Mouse (Mus musculus): ENCODE data around the gene Irf1. TPM values are rescaled to one million over a fixed set of nuclear protein-coding genes. Genes with fewer than 3 reads are reported as not detected.
A peak's percentile ranks its signal among the peaks of the same experiment; 100 is the strongest.

Irf1 gene
- polyA plus RNA-seq, 1 experiment = 111 TPM

GRCm38 (mm10) chr11:53759545-53760406 is 10.0 kb upstream of the Irf1 start:
- no peak for TF ChIP-seq CTCF (IDR thresholded peaks at IDR 0.05; ENCODE audit: extremely low read depth, insufficient read depth, insufficient read length, insufficient replicate concordance)
- TF ChIP-seq POLR2A (IDR thresholded peaks at IDR 0.05; ENCODE audit: low read depth, low read length) = no peak
- no peak overlapping the region for H3K4me3 ChIP-seq (ENCODE audit: extremely low read depth, insufficient read depth, insufficient read length)

GRCm38 (mm10) chr11:53761284-53761683 is 8.5 kb upstream of the Irf1 start:
- no peak for TF ChIP-seq CTCF (IDR thresholded peaks at IDR 0.05; ENCODE audit: extremely low read depth, insufficient read depth, insufficient read length, insufficient replicate concordance)
- no peak for TF ChIP-seq POLR2A (IDR thresholded peaks at IDR 0.05; ENCODE audit: low read depth, low read length)
- H3K27ac ChIP-seq (ENCODE audit: insufficient read depth, low read length) = no peak overlapping the region
- peaks cover 10% of the 10 kb centered on the region; the same call in 1 of the 2 replicates for H3K4me1 ChIP-seq (ENCODE audit: control insufficient read depth, insufficient read depth, insufficient read length)
- H3K36me3 ChIP-seq (ENCODE audit: control insufficient read depth, insufficient read depth, low read length) = no peaks in the 10 kb centered on the region
- H3K4me3 ChIP-seq (ENCODE audit: extremely low read depth, insufficient read depth, insufficient read length) = no peak overlapping the region
- no peaks in the 10 kb centered on the region for H3K27me3 ChIP-seq (ENCODE audit: control insufficient read depth, insufficient read depth, low read length)
- 86% methylated on average over 5 of the region's 5 CpGs for WGBS
- DNase-seq (ENCODE audit: low read depth in 1 of 2, low spot score in 2 of 2) = no peak

More at GRCm38 (mm10) chr11:53759545-53760406, 10.0 kb upstream of the Irf1 start:
- Histone ChIP-seq H3K4me1 (ENCODE audit: control insufficient read depth, insufficient read depth, insufficient read length) (peaks cover 9% of the 10 kb centered on the region; the same call in 1 of the 2 replicates), H3K27me3 (ENCODE audit: control insufficient read depth, insufficient read depth, low read length) (no peaks in the 10 kb centered on the region), H3K27ac (ENCODE audit: insufficient read depth, low read length) (peak overlapping the region; percentile 33; the same call in 1 of the 2 replicates), H3K36me3 (ENCODE audit: control insufficient read depth, insufficient read depth, low read length) (no peaks in the 10 kb centered on the region)
- WGBS = 82% methylated on average over 22 of the region's 22 CpGs
- DNase-seq (ENCODE audit: low read depth in 1 of 2, low spot score in 2 of 2) = no peak

GRCm38 (mm10) chr11:53761822-53762221 is 8.0 kb upstream of the Irf1 start:
- no peak for DNase-seq (ENCODE audit: low read depth in 1 of 2, low spot score in 2 of 2)
- Histone ChIP-seq H3K27me3 (ENCODE audit: control insufficient read depth, insufficient read depth, low read length) (no peaks in the 10 kb centered on the region), H3K4me3 (ENCODE audit: extremely low read depth, insufficient read depth, insufficient read length) (no peak overlapping the region), H3K27ac (ENCODE audit: insufficient read depth, low read length) (peak overlapping the region; percentile 99), H3K4me1 (ENCODE audit: control insufficient read depth, insufficient read depth, insufficient read length) (peaks cover 10% of the 10 kb centered on the region; the same call in 1 of the 2 replicates), H3K36me3 (ENCODE audit: control insufficient read depth, insufficient read depth, low read length) (no peaks in the 10 kb centered on the region)
- TF ChIP-seq CTCF (IDR thresholded peaks at IDR 0.05; ENCODE audit: extremely low read depth, insufficient read depth, insufficient read length, insufficient replicate concordance) (no peak), POLR2A (IDR thresholded peaks at IDR 0.05; ENCODE audit: low read depth, low read length) (no peak)
- 89% methylated on average over 2 of the region's 2 CpGs for WGBS

GRCm38 (mm10) chr11:53762426-53762825 is 7.4 kb upstream of the Irf1 start:
- Histone ChIP-seq H3K27ac (ENCODE audit: insufficient read depth, low read length) (peak overlapping the region; percentile 99), H3K36me3 (ENCODE audit: control insufficient read depth, insufficient read depth, low read length) (no peaks in the 10 kb centered on the region), H3K27me3 (ENCODE audit: control insufficient read depth, insufficient read depth, low read length) (no peaks in the 10 kb centered on the region), H3K4me1 (ENCODE audit: control insufficient read depth, insufficient read depth, insufficient read length) (peaks cover 10% of the 10 kb centered on the region; the same call in 1 of the 2 replicates), H3K4me3 (ENCODE audit: extremely low read depth, insufficient read depth, insufficient read length) (peak overlapping the region; percentile 61; the same call in 1 of the 2 replicates)
- TF ChIP-seq POLR2A (IDR thresholded peaks at IDR 0.05; ENCODE audit: low read depth, low read length) = no peak
- no peak for TF ChIP-seq CTCF (IDR thresholded peaks at IDR 0.05; ENCODE audit: extremely low read depth, insufficient read depth, insufficient read length, insufficient replicate concordance)
- 49% methylated on average over 2 of the region's 2 CpGs for WGBS
- DNase-seq (ENCODE audit: low read depth in 1 of 2, low spot score in 2 of 2) = no peak

GRCm38 (mm10) chr11:53762827-53763495 is 6.9 kb upstream of the Irf1 start:
- no peak for TF ChIP-seq CTCF (IDR thresholded peaks at IDR 0.05; ENCODE audit: extremely low read depth, insufficient read depth, insufficient read length, insufficient replicate concordance)
- no peak; the same call in 1 of the 2 replicates for TF ChIP-seq POLR2A (IDR thresholded peaks at IDR 0.05; ENCODE audit: low read depth, low read length)
- Histone ChIP-seq H3K4me1 (ENCODE audit: control insufficient read depth, insufficient read depth, insufficient read length) (peaks cover 10% of the 10 kb centered on the region; the same call in 1 of the 2 replicates), H3K27ac (ENCODE audit: insufficient read depth, low read length) (peak overlapping the region; percentile 99), H3K4me3 (ENCODE audit: extremely low read depth, insufficient read depth, insufficient read length) (peak overlapping the region; percentile 61), H3K36me3 (ENCODE audit: control insufficient read depth, insufficient read depth, low read length) (no peaks in the 10 kb centered on the region), H3K27me3 (ENCODE audit: control insufficient read depth, insufficient read depth, low read length) (no peaks in the 10 kb centered on the region)
- 2% methylated on average over 23 of the region's 23 CpGs for WGBS
- DNase-seq (ENCODE audit: low read depth in 1 of 2, low spot score in 2 of 2) = peak in 1 of 2 experiments; percentile 71

GRCm38 (mm10) chr11:53763496-53764140 is 6.2 kb upstream of the Irf1 start:
- peak; percentile 90 for TF ChIP-seq POLR2A (IDR thresholded peaks at IDR 0.05; ENCODE audit: low read depth, low read length)
- peak; percentile 47; the same call in 1 of the 2 replicates for TF ChIP-seq CTCF (IDR thresholded peaks at IDR 0.05; ENCODE audit: extremely low read depth, insufficient read depth, insufficient read length, insufficient replicate concordance)
- Histone ChIP-seq H3K36me3 (ENCODE audit: control insufficient read depth, insufficient read depth, low read length) (no peaks in the 10 kb centered on the region), H3K4me1 (ENCODE audit: control insufficient read depth, insufficient read depth, insufficient read length) (peaks cover 10% of the 10 kb centered on the region; the same call in 1 of the 2 replicates), H3K4me3 (ENCODE audit: extremely low read depth, insufficient read depth, insufficient read length) (peak overlapping the region; percentile 61), H3K27ac (ENCODE audit: insufficient read depth, low read length) (peak overlapping the region; percentile 99), H3K27me3 (ENCODE audit: control insufficient read depth, insufficient read depth, low read length) (no peaks in the 10 kb centered on the region)
- WGBS = under 1% methylated on average over 33 of the region's 33 CpGs
- DNase-seq (ENCODE audit: low read depth in 1 of 2, low spot score in 2 of 2) = peak; percentile 90 to 95

Data from spleen, adult 2 months (tissue).